Mouse (Mus musculus): ENCODE results near the gene Cops7b. TPM values are rescaled to one million over a fixed set of nuclear protein-coding genes. Genes with fewer than 3 reads are reported as not detected.
A peak's percentile ranks its signal among the peaks of the same experiment; 100 is the strongest.

The Cops7b gene
- polyA plus RNA-seq, 1 experiment from 2014 or later = 32.3 TPM

- H3K4me2 ChIP-seq (replicated peaks) = no peak overlapping the region
- H3K4me3 ChIP-seq (replicated peaks) = no peak overlapping the region
- WGBS = 88% methylated on average over 1 of the region's 1 CpGs
- H3K9ac ChIP-seq = no peak overlapping the region
- no peaks in the 10 kb centered on the region for H3K4me1 ChIP-seq (replicated peaks)
- ATAC-seq = no peak
- peaks cover 10% of the 10 kb centered on the region; the same call in 1 of the 2 replicates for H3K36me3 ChIP-seq
- H3K27me3 ChIP-seq (replicated peaks) = no peaks in the 10 kb centered on the region
- no peak overlapping the region for H3K27ac ChIP-seq
- H3K9me3 ChIP-seq = no peaks in the 10 kb centered on the region
Measured at GRCm38 (mm10) chr1:86610954-86611353, 28.2 kb downstream of the Cops7b start.

GRCm38 (mm10) chr1:86612081-86612480, 29.4 kb downstream of the Cops7b start:
- H3K4me1 ChIP-seq (replicated peaks) = no peaks in the 10 kb centered on the region
- no peaks in the 10 kb centered on the region for H3K9me3 ChIP-seq
- H3K36me3 ChIP-seq = peaks cover 10% of the 10 kb centered on the region; the same call in 1 of the 2 replicates
- WGBS = 72% methylated on average over 1 of the region's 1 CpGs
- H3K9ac ChIP-seq = no peak overlapping the region
- no peaks in the 10 kb centered on the region for H3K27me3 ChIP-seq (replicated peaks)
- no peak overlapping the region for H3K4me3 ChIP-seq (replicated peaks)
- no peak overlapping the region for H3K4me2 ChIP-seq (replicated peaks)
- no peak overlapping the region for H3K27ac ChIP-seq
- ATAC-seq = no peak

- Histone ChIP-seq H3K4me2 (replicated peaks) (no peak overlapping the region), H3K9ac (no peak overlapping the region), H3K9me3 (no peaks in the 10 kb centered on the region), H3K27ac (no peak overlapping the region), H3K4me3 (replicated peaks) (no peak overlapping the region), H3K36me3 (no peaks in the 10 kb centered on the region), H3K27me3 (replicated peaks) (no peaks in the 10 kb centered on the region), H3K4me1 (replicated peaks) (no peaks in the 10 kb centered on the region)
- ATAC-seq = no peak
Measured at GRCm38 (mm10) chr1:86614269-86614668, 31.6 kb downstream of the Cops7b start.

GRCm38 (mm10) chr1:86618454-86619125, 35.9 kb downstream of the Cops7b start:
- Histone ChIP-seq H3K4me3 (replicated peaks) (no peak overlapping the region), H3K9me3 (no peaks in the 10 kb centered on the region), H3K4me2 (replicated peaks) (no peak overlapping the region), H3K9ac (no peak overlapping the region), H3K36me3 (no peaks in the 10 kb centered on the region), H3K27me3 (replicated peaks) (no peaks in the 10 kb centered on the region), H3K27ac (no peak overlapping the region), H3K4me1 (replicated peaks) (no peaks in the 10 kb centered on the region)
- no peak; the same call in 1 of the 2 replicates for ATAC-seq
- WGBS = 62% methylated on average over 10 of the region's 10 CpGs

- no peak for ATAC-seq
- H3K27ac ChIP-seq = no peak overlapping the region
- no peaks in the 10 kb centered on the region for H3K27me3 ChIP-seq (replicated peaks)
- no peaks in the 10 kb centered on the region for H3K9me3 ChIP-seq
- H3K4me3 ChIP-seq (replicated peaks) = no peak overlapping the region
- WGBS = 65% methylated on average over 2 of the region's 2 CpGs
- no peak overlapping the region for H3K9ac ChIP-seq
- H3K4me2 ChIP-seq (replicated peaks) = no peak overlapping the region
- H3K36me3 ChIP-seq = no peaks in the 10 kb centered on the region
- no peaks in the 10 kb centered on the region for H3K4me1 ChIP-seq (replicated peaks)
Measured at GRCm38 (mm10) chr1:86622296-86622695, 39.6 kb downstream of the Cops7b start.

GRCm38 (mm10) chr1:86623001-86624000, 40.6 kb downstream of the Cops7b start:
- peak; percentile 85 for ATAC-seq
- Histone ChIP-seq H3K9ac (no peak overlapping the region), H3K9me3 (no peaks in the 10 kb centered on the region), H3K36me3 (no peaks in the 10 kb centered on the region), H3K4me1 (replicated peaks) (no peaks in the 10 kb centered on the region), H3K4me3 (replicated peaks) (no peak overlapping the region), H3K27me3 (replicated peaks) (no peaks in the 10 kb centered on the region), H3K27ac (0 out of 2 replicates have a peak overlapping the region, but pooled peaks have one; percentile 9), H3K4me2 (replicated peaks) (peak overlapping the region; percentile 34)
- 22% methylated on average over 16 of the region's 16 CpGs for WGBS

- H3K27me3 ChIP-seq (replicated peaks) = no peaks in the 10 kb centered on the region
- no peak overlapping the region for H3K27ac ChIP-seq
- 72% methylated on average over 3 of the region's 3 CpGs for WGBS
- peaks cover 9% of the 10 kb centered on the region; the same call in 1 of the 2 replicates for H3K4me1 ChIP-seq (replicated peaks)
- no peak overlapping the region for H3K9ac ChIP-seq
- H3K36me3 ChIP-seq = no peaks in the 10 kb centered on the region
- H3K4me3 ChIP-seq (replicated peaks) = no peak overlapping the region
- no peaks in the 10 kb centered on the region for H3K9me3 ChIP-seq
- ATAC-seq = no peak
- H3K4me2 ChIP-seq (replicated peaks) = no peak overlapping the region
Measured at GRCm38 (mm10) chr1:86628270-86628669, 45.6 kb downstream of the Cops7b start.

- H3K4me2 ChIP-seq (replicated peaks) = no peak overlapping the region
- H3K27me3 ChIP-seq (replicated peaks) = no peaks in the 10 kb centered on the region
- no peak overlapping the region for H3K4me3 ChIP-seq (replicated peaks)
- H3K9ac ChIP-seq = no peak overlapping the region
- H3K4me1 ChIP-seq (replicated peaks) = peaks cover 15% of the 10 kb centered on the region; the same call in 1 of the 2 replicates
- no peak overlapping the region for H3K27ac ChIP-seq
- WGBS = 47% methylated on average over 4 of the region's 4 CpGs
- no peaks in the 10 kb centered on the region for H3K36me3 ChIP-seq
- no peaks in the 10 kb centered on the region for H3K9me3 ChIP-seq
- ATAC-seq = no peak
Measured at GRCm38 (mm10) chr1:86629936-86630335, 47.2 kb downstream of the Cops7b start.

GRCm38 (mm10) chr1:86630527-86630926, 47.8 kb downstream of the Cops7b start:
- Histone ChIP-seq H3K9ac (no peak overlapping the region), H3K9me3 (no peaks in the 10 kb centered on the region), H3K36me3 (no peaks in the 10 kb centered on the region), H3K27ac (no peak overlapping the region), H3K4me3 (replicated peaks) (no peak overlapping the region), H3K4me2 (replicated peaks) (no peak overlapping the region), H3K27me3 (replicated peaks) (no peaks in the 10 kb centered on the region), H3K4me1 (replicated peaks) (peaks cover 15% of the 10 kb centered on the region; the same call in 1 of the 2 replicates)
- WGBS = 70% methylated on average over 4 of the region's 4 CpGs
- ATAC-seq = no peak

GRCm38 (mm10) chr1:86632732-86633380, 50.2 kb downstream of the Cops7b start:
- Histone ChIP-seq H3K4me1 (replicated peaks) (peaks cover 15% of the 10 kb centered on the region; the same call in 1 of the 2 replicates), H3K36me3 (no peaks in the 10 kb centered on the region), H3K27me3 (replicated peaks) (no peaks in the 10 kb centered on the region), H3K9ac (no peak overlapping the region), H3K4me3 (replicated peaks) (no peak overlapping the region), H3K9me3 (no peaks in the 10 kb centered on the region), H3K27ac (peak overlapping the region; percentile 28), H3K4me2 (replicated peaks) (no peak overlapping the region)
- ATAC-seq = peak; percentile 80
- 28% methylated on average over 6 of the region's 6 CpGs for WGBS

- Histone ChIP-seq H3K4me1 (replicated peaks) (peaks cover 15% of the 10 kb centered on the region; the same call in 1 of the 2 replicates), H3K9ac (no peak overlapping the region), H3K27ac (peak overlapping the region; percentile 28; the same call in 1 of the 2 replicates), H3K9me3 (no peaks in the 10 kb centered on the region), H3K36me3 (no peaks in the 10 kb centered on the region), H3K4me3 (replicated peaks) (no peak overlapping the region), H3K4me2 (replicated peaks) (no peak overlapping the region), H3K27me3 (replicated peaks) (no peaks in the 10 kb centered on the region)
- WGBS = 40% methylated on average over 3 of the region's 3 CpGs
- ATAC-seq = no peak
Measured at GRCm38 (mm10) chr1:86633434-86633833, 50.7 kb downstream of the Cops7b start.
